Mouse (Mus musculus) leukemia stem cell, adult 10-12 weeks (primary cell): ENCODE data around the gene Zfp644. TPM values are rescaled to one million over a fixed set of nuclear protein-coding genes. Genes with fewer than 3 reads are reported as not detected.

ENCODE experiments used
- polyA plus RNA-seq: library from polyadenylated mRNA; stranded (reverse); fragments of >175 nt; gene quantifications from 2 replicates; pipeline ENCODE4 v1.2.3, GENCODE M21; 2012; ENCODE audit warnings: low replicate concordance

The Zfp644 gene
- polyA plus RNA-seq: 29.4 and 58.9 TPM in 2 replicates

GRCm38 (mm10) chr5:106696396-106697337 lies at the start of gene Zfp644:
Gene Zfp644 (minus strand): TSS chr5:106697287.

GRCm38 (mm10) chr5:106608798-106609197 lies 88.3 kb downstream of the Zfp644 start, which contains the start of gene Gm17304:
Gene Gm17304 (plus strand): TSS chr5:106609098.

Other genes starting within 250 kb of the Zfp644 start
- not detected in 2 replicates for gene Barhl2, start 239.1 kb downstream of the Zfp644 start, polyA plus RNA-seq
- gene Gm17304, start 88.2 kb downstream of the Zfp644 start, polyA plus RNA-seq: not detected in 2 replicates
- gene Hfm1, start 229.0 kb upstream of the Zfp644 start, polyA plus RNA-seq: not detected in 2 replicates